Mouse (Mus musculus) spleen, embryonic (tissue): ENCODE measurements around the gene Tmem259.

Source experiments
- CTCF ChIA-PET: fragments of 350-600 bp; sonication (Branson Sonifier 250); formaldehyde crosslinking; loops from one replicate; lab custom pipeline; 2022; lab: Charles Lee

Gene Tmem259

DNA sequence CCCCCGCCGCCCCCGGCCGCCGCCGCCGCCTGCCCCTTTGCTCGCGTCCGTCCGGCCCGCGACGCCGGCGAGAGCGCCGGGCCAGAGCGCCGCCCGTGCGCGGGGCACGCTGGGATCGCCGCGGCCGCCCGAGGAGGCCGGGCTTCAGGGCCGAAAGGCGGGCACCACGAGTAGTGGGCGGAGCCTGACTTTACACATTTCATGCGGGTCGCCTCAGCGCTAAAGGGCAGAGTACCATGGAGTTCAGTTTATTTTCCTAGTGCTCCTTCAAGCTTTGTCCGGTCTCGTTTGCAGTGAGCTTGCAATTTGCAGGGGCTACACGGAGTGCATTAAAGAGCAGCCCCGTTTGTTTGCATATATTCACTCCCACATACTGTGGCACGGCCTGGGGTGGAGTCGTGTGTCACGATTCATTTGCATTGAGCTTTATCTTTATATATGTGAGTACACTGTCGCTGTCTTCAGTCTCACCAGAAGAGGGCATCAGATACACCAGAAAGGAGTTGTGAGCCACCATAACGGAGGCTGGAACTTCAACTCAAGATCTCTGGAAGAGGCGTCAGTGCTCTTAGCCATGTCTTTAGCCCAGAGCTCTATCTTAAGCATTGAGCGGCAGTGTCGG is at the start of gene Tmem259:
Tmem259 (minus strand) TSS at position 136 of the 622 bp plus-strand sequence.
- CTCF ChIA-PET, result interaction anchor here (0.6 to 1.2 kb wide), 5 partner anchors 24 to 610 kb away, joined by 3 to 7 read pairs (median 3); partner anchors contain the start of gene Cbarp

DNA sequence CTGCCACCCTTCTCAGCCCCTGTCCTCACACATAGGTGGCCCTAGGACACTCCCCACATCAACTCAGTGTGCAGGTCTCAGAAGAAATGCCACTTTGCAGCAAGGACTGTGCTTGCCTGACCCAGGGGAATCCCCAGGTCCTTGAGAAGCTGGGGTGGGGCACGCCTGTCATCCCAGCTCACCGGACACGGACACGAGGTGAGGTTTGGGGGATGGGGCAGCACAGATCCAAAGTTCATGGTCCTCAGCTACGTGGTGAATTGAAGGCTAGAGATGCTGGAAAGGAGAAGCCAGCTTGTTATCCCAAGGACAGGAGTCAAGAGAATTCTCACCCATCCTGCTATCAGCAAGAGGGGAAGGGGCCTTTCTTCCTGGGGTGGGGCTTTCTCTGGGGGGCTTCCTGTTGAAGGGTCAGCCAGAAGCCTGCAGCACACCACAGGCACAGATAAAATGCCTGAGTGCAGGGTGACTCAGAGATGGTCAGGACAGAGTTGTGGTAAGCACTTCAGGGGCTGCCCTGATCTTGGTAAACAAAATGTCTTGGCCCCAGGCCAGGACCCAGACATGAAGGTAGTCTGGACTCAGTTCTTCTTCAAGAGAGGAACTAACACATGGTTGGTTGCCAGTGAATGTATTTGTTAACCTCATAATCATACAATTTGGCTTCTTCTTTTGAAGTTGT is 48.8 kb upstream of the Tmem259 start:
- CTCF ChIA-PET, result interaction anchor here (0.6 kb wide), 1 partner anchor 46 kb away, joined by 4 read pairs; no protein-coding TSS in a partner anchor

DNA sequence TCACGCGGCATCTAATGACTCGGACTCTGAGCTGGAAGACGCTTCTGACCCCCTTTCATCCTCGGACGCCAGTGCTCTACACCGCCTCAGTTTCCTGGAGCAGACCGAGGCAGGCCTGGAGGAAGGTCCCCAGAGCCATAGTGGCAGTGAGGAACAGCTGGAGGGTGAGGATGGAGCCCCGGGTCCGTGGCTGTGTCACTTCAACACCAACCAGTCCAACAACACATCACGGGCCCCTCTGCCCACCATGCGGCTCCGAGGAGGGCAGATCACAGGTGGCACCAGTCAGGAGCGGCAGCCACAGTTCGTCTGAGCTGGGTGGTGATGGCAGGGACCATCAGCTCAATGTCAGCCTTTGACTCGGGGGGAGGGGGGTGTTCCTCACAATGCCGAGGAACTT is 46.6 kb upstream of the Tmem259 start:
- CTCF ChIA-PET, result no interaction called here

DNA sequence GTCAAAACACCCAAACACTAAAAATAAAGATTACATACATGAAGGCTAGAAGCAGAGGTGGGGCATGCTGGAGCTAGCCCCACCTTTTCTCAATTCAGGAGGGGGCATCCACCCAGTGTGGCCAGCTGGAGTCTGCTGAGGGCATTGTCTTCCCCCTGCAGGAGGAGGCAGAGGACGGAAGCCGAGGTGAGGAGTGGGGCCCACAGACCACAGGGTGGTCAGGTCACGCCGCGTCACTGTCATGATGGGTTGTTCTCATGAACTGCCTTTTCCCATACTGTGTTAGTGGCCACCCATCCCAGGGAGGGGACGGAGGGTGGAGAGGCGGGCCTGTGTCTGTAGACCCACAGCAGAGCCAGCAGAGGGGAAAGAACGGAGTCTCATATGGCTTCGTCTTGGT is 46.1 kb upstream of the Tmem259 start:
- CTCF ChIA-PET, result no interaction called here

DNA sequence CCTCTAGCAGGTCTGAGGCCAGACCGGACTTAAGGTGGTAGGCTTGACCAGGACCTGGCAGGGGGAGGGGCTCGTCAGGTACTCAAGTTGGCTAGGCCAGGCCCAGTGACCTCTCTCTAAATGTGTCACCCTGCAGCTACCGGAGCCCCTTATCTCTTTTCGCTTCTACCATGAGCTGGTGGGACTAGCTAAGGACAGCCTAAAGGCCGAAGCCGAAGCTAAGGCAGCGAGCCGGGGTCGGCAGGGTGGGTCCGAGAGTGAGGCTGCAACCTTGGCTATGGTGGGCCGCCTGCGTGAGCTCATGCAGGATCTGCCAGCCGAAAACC is 44.4 kb upstream of the Tmem259 start:
- CTCF ChIA-PET, result interaction anchor here (1.0 kb wide), 1 partner anchor 11 kb away, joined by 5 read pairs; no protein-coding TSS in a partner anchor

DNA sequence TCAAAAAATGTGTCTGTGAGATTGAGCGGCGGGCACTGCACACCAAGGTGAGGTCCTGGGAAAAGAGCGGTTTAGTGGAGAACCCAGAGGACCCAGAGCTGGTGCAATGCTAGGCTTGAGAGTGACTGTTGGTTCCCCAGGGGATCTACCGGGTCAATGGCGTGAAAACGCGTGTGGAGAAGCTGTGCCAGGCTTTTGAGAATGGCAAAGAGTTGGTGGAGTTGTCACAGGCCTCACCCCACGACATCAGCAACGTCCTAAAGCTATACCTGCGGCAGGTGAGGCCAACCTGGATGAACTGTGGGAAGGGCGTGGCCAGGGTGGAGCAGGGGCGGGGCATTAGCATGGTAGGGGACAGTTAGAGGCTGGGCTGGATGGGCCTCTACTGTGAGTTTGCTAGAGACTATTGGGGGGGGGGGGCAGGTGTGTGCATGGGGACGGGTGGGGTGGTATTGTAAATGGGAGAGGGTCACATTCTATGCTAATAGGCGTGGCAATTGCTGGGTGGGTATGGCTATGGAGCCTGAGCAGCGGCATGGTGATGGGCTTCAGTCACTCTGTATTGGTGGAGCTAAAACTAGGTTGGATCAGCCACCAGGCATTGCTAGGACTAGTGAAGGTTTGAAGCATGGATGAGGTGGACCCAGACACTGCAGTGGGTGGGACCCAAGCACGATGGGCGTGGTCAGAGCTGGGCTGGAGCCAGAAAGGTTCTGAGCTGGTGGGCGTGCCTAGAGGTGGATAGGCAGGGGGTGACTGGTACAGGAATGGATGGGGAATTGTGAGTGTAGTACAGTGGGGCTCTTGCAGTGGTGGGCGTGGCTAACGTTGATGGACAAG is 43.8 kb upstream of the Tmem259 start:
- CTCF ChIA-PET, result interaction anchor here (0.5 to 1.0 kb wide), 2 partner anchors 10 to 23 kb away, joined by 3 to 5 read pairs; no protein-coding TSS in a partner anchor

DNA sequence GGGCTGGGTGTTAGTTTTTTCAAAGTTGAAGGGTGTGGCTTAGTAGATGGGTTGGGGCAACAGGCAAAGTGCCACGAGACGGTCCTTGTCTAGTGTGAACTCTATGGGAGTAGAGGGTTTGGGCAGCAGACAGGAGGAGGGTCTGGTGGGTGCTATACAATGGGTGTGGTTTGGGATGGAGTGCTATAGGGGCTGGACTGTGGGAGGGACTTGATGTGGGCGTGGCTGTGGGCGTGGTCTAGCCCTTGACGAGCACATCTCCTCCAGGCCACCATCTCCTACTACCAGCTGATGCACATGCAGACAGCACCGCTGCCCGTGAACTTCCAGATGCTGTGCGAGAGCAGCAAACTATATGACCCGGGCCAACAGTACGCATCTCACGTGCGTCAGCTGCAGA is 41.8 kb upstream of the Tmem259 start:
- CTCF ChIA-PET, result interaction anchor here (1.0 kb wide), 1 partner anchor 9 kb away, joined by 3 read pairs; the partner anchor contains the start of gene Arhgap45

DNA sequence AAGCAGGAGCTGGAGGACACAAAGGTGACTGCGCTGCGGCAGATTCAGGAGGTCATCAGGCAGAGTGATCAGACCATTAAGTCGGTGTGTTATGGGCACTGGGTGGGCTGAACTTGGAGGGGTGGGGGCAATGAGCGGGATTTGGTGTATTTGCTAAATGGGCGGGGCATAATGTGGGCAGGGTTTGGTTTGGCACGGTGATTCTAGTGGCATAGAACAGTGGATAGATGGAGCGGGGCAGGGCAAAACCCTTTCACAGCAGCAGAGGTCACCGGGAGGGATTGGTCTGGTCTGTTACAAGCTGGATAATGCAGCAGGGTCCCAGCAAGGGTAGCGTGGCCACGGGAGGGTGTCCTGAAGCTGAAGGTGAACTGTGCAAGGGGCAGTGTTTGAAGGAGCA is 41.3 kb upstream of the Tmem259 start:
- CTCF ChIA-PET, result interaction anchor here (0.7 to 1.0 kb wide), 2 partner anchors 8 to 102 kb away, joined by 3 to 4 read pairs; partner anchors contain the start of gene Arhgap45

DNA sequence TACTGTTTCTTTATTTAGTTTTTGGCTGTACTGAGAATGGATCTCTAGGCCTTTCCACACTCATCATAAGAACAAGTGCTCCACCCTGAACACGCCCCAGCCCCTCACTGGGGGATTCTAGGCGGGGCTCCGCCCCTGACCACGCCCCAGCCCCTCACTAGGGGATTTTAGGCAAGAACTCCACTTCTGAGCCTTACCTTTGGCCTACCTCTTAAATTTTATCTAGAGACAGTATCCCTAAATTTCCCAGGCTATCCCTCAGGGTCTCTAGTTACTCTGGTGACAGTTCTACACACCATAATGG is 40.9 kb upstream of the Tmem259 start:
- CTCF ChIA-PET, result interaction anchor here (0.7 kb wide), 1 partner anchor 101 kb away, joined by 4 read pairs; no protein-coding TSS in a partner anchor

DNA sequence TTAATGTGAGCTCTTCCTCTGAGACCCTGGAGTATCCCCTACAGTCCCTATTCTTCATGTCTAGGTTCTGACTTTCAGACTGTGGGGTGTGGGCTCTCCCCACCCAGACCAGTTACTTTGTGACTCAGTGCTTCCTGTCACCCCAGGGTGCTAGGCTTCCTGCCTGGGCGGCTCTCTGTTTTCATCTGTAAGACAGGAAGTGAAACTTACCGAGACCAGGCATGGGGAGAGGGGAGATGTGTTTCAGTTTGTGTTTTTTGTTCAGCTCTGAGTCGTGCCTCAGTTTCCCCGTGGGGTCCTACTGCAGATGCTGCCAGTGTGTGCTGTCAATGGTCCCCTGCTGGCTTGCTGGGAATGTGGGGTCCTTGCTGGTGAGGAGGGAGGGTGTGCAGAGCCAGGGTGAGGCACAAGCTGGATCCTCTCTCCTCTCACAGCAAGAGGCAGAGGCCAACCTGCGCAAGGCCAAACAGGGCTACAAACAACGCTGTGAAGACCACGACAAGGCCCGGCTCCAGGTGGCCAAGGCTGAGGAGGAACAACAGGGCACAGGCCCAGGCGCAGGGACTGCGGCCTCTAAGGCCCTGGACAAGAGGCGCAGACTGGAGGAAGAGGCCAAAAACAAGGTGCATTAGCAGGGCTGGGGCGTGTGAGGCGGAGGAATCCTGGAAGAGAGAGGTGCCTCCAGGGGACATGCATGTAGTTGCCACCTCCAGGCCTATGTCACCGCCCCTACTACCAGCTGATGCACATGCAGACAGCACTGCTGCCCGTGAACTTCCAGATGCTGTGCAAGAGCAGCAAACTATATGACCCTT is 40.3 kb upstream of the Tmem259 start:
- CTCF ChIA-PET, result interaction anchor here (0.7 kb wide), 1 partner anchor 100 kb away, joined by 4 read pairs; no protein-coding TSS in a partner anchor

DNA sequence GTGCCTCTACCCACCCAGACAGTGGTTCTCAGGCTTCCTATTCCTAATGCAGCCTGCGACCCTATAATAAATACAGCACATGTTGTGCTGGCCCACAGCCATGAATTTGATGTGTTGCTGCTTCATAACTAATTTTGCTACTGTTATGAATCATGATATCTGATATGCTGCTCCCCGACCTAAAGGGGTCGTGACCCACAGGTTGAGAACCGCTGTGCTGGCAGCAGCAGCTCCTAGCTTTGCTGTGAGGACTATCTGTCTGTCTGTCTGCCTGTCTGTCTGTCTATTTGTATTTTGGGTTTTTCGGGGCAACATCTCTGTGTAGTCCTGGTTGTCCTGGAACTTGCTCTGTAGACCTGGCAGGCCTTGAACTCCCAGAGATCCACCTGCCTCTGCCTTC is 39.6 kb upstream of the Tmem259 start:
- CTCF ChIA-PET, result no interaction called here

DNA sequence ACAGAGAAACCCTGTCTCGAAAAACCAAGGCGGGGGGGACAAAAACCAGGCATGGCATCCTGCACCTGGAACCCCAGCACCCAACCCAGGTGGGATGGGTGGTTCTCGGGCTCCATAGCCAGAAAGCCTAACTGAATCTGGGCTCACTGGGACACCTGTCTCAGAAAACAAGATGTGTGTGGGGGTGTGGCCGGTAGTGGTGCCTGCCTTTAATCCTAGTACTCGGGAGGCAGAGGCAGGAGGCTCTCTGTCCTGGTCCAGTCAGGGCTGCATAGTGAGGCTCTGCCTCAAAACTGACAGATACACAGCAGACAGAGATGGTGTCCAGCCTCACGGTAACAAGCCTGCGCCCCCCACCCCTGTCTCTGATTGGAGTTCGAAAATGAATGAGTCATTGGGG is 38.7 kb upstream of the Tmem259 start:
- CTCF ChIA-PET, result no interaction called here

DNA sequence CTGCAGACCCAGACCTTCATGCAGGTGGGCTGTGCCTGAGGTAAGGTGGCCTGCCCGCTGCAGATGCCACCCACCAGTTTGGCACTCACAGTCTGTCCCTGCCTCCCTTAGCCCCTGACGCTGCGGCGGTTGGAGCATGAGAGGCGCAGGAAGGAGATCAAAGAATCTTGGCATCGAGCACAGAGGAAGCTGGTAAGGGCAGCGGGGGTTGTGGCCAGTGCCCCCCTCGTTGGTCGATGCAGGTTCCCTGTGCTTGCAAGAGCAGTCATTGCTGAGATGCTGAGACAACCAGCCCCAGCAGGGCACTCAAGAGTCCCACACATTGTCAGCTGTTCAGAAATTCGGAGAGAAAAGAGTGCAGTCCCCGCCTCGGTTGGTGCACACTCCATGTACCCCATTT is 38.0 kb upstream of the Tmem259 start:
- CTCF ChIA-PET, result no interaction called here

DNA sequence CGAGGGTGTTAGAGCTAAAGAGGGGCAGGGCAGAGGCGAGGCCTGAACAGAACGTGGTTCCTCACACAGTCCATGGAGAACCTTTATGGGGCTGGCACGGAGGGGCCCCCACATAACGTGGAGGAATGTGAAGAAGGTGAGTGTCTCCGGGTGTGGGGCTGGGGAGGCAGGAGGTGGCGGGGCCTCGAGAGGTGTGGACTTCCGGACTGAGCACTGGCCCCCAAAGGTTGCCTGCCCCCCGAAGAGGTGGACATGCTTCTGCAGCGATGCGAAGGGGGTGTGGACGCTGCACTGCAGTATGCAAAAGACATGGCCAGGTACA is 37.2 kb upstream of the Tmem259 start:
- CTCF ChIA-PET, result interaction anchor here (0.7 to 1.0 kb wide), 2 partner anchors 25 to 479 kb away, joined by 3 to 4 read pairs; partner anchors contain the start of gene Abca7

DNA sequence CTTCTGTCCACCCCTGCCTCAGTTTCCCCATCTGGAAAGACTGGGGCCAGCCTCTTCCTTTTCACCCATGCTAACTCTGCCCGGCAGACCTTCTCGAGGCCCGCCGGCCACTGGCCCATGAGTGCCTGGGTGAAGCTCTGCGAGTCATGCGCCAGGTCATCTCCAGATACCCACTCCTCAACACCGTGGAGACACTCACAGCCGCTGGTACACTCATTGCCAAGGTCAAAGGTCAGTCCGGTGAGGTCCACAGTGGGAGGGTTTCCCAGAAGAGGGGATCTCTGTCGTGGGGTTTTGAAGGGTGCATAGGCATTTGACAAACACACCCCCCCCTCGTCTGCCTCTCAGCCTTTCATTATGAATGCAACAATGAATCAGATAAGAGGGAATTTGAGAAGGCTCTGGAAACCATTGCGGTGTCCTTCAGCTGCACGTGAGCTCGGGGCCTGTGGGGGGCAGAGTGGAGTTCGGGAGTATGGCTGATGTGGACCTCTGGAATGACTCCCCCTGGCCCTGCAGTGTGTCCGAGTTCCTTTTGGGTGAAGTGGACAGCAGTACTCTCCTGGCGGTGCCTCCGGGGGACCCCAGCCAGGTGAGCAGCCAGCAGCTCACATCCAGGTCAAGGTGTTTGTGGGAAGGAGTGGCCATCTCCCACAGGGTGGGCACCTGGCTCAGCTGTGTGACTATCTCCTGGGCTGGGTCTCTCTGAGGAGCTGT is 36.6 kb upstream of the Tmem259 start:
- CTCF ChIA-PET, result interaction anchor here (0.6 to 1.0 kb wide), 4 partner anchors 23 to 479 kb away, joined by 3 to 4 read pairs (median 4); partner anchors contain the start of gene Abca7

DNA sequence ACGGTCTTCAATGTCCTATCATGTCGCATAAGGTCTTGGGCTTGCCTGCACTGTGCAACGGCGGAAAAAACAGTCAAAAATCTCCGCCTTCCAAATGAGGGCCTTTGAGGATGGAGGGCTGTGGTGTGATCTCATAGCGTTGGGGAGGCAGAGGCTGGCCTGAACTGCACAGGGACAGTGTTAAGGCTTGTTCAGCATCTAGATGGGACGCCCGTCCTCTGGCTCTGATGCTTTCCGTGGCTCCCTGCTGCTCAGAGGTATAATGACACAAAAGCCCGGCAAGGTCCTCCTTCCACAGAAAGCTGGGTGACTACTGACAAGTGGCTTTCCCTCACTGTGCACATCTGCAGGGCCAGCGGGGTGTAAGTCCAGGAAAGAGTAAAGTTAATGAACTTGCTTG is 36.1 kb upstream of the Tmem259 start:
- CTCF ChIA-PET, result interaction anchor here (0.8 kb wide), 1 partner anchor 32 kb away, joined by 3 read pairs; no protein-coding TSS in a partner anchor

DNA sequence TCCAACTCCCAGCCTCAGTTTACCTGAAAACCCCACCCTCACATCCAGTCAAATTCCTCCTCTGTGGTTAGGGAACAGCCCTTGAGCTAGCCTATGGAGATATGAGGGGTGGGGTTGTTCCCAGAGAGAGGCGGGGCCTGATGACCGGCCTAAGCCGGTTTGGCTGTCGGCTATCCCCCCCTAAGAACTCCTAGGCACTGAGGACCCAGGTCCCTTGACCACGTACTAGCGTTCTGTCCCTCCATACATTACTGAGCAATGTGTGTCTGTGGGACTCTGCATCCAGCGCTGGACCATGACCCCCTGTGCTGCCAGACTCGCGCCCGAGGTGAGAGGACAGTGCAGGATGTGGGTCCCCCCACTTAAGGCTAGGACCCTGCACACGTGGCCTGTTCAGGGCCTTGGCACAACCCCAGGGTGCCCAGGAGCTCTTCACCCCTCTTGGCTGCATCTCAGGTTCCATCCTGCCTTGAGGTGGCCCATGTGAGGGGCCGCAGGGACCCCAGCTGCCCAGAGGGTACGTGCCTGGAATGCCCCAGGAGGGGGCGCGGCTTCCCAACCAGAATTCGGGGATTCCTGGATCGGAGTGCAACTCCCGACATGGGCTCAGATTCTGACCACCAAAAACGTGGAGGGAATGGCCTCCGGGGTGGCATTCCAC is 35.5 kb upstream of the Tmem259 start:
- CTCF ChIA-PET, result no interaction called here

DNA sequence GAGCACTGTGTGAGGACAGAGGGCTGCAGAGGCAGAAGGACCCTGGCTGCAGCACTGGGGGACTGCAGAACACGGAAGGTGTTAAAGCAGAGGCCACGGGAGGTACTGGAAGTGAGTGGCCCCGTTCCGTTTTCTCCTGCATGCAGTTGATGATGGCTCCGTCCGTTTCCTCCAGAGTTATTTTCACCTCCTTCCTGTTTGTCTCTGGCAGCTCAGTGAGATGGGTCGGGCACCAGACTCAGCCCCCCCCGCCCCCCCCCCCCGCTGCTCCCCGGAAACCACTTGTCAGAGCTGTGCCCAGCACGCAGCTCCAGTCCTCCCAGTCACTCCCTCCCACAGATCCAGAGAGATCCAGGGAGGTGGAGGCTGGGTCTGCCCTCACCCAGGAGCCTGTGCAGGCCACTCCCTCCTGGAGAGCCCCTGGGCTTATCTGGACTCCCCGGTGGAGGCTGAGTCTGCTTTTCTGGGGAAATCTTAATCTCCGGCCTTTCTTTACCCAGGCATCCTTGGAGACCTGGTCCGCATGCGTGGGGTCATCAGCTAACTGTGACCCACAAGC is 34.7 kb upstream of the Tmem259 start:
- CTCF ChIA-PET, result no interaction called here

DNA sequence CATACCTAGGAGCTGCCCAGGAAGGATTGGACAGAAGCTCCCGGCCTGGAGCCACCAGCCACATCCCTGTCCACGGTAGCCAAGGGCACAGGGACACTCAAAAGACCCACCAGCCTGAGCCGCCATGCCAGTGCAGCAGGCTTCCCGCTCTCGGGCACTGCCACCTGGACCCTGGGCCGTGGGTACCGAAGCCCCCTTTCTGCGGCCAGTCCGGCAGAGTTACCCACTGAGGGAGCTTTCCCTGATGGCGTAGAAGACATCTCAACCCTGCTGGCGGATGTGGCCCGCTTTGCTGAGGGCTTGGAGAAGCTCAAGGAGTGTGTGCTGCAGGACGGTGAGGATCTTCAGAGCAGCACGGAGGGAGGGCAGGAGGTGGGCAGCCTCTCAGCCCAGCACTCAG is 33.6 kb upstream of the Tmem259 start:
- CTCF ChIA-PET, result interaction anchor here (0.7 to 2.0 kb wide), 6 partner anchors 8 to 97 kb away, joined by 3 to 7 read pairs (median 4); no protein-coding TSS in a partner anchor
